Mouse (Mus musculus): ENCODE results near the gene Ipo4.

The Ipo4 gene

DNA sequence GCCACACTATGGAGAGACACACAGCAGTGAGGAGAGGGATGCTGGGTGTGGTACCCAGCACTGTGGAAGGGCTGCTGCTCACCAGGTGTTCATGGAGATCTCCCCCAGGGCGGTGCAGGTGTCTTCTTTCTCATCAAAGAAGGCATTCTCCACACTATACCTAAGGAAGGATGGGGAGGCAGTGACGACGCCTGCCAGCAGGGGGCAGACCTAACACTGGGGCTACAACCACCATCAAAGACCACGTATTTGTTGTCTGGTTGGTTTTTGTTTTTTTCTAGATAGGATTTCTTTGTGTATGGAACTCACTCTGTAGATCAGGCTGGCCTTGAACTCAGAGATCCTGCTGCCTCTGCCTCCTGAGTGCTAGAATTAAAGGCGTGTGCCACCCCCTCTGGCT is 6.4 kb downstream of the Ipo4 start:
- no peak for DNase-seq (ENCODE audit: low spot score)

GRCm38 (mm10) chr14:55628077-55628827 is 7.5 kb downstream of the Ipo4 start:
- DNase-seq (ENCODE audit: low spot score), result no peak

DNA sequence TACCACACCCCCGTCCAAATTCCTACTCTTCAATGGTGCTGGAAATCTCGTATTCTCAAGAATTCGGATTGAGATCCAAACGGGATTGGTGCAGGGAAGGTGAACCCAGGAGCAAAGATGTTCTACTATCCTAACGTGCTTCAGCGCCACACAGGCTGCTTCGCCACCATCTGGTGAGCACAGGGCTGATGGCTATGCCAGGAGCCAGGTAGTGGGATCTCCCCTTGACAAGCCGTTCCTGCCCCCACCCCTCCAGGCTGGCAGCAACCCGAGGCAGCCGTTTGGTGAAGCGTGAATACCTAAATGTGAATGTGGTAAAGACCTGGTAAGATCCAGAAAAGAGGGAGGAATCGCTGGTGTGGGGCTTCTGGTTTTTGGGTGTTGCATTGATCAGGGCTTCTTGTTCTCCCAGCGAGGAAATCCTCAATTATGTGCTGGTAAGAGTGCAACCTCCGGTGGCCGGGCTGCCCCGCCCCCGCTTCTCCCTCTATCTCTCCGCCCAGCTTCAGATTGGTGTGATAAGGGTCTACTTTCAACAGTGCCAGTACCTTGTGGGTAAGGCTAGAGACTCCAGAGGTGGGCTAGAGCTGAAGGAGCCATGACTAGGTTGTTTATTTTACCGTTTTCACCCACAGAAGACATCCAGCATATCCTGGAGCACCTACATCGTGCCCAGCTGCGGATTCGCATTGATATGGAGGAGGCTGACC is 17.1 kb downstream of the Ipo4 start:
- no peak for DNase-seq (ENCODE audit: low spot score)

DNA sequence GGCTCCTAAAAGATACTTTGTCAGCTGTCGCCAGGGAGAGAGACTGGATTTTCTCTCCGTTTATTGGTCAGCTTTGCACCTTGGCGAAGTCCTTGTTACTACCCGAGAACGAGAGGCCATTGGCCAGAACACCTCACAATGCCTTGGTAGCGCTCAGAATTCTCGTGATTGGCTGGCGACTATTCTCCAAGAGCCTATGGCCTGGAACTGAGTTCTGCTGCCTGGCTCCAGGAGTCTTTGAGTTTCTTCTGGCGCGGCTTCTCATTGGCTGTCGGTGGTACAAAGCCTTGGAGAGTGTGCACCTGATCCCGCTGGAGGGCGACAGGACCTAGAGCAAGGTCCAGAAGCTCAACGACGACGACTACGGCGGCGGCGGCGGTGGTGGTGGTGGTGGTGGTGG is 17.9 kb downstream of the Ipo4 start, which contains the start of gene Rec8:
Gene Rec8 (plus strand): TSS at position 216 of the 400 bp plus-strand sequence.
- no peak for DNase-seq (ENCODE audit: low spot score)

- DNase-seq (ENCODE audit: low spot score), result no peak
These were observed 18.9 kb downstream of the Ipo4 start for GRCm38 (mm10) chr14:55616844-55617243.

GRCm38 (mm10) chr14:55615876-55616275 is 19.9 kb downstream of the Ipo4 start:
- DNase-seq (ENCODE audit: low spot score), result no peak

DNA sequence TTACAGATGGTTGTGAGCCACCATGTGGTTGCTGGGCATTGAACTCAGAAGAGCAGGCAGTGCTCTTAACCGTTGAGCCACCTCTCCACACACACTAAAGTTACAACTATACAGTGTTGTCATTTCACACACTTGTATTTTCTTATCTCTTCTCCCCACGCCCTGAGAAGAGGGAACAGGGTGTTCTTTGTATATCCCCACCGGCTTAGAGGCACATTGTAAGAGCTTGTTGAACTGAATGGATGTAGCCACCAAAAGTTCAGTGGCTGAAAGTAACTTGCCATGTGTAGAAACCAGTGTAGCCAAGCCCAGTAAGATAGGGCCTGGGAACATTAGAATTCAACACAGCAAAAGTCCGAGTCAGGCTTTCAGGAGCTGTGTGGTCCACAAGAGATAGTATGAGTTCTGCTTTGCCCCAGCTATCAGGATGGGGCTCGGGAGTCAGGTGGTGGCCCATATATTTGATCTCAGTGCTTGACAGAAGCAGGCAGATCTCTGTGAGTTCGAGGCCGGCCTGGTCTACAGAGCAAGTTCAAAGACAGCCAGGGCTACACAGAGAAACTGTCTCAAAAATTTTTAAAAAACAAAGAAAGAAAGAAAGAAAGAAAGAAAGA is 21.1 kb downstream of the Ipo4 start:
- no peak for DNase-seq (ENCODE audit: low spot score)

GRCm38 (mm10) chr14:55613346-55613745 is 22.4 kb downstream of the Ipo4 start:
- DNase-seq (ENCODE audit: low spot score), result no peak

- no peak for DNase-seq (ENCODE audit: low spot score)
These were observed 27.4 kb downstream of the Ipo4 start for GRCm38 (mm10) chr14:55608339-55608738.

- no peak for DNase-seq (ENCODE audit: low spot score)
These were observed 29.9 kb downstream of the Ipo4 start for GRCm38 (mm10) chr14:55605743-55606459.

DNA sequence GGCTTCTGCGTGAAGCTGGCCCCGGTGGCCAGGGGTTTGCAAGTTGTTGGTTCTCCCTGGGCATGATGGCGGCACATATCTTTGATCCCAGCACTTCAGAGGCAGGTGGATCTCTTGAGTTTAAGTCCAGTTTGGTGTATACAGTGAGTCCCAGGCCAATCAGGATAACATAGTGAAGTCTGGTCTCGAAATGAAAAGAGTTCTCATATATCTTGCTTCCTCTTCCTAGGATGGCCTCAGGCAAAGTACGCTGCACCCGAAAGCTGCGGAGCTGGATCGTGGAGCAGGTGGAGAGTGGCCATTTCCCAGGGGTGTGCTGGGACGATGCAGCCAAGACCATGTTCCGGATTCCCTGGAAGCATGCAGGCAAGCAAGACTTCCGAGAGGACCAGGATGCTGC is 30.9 kb downstream of the Ipo4 start:
- DNase-seq (ENCODE audit: low spot score), result no peak

DNA sequence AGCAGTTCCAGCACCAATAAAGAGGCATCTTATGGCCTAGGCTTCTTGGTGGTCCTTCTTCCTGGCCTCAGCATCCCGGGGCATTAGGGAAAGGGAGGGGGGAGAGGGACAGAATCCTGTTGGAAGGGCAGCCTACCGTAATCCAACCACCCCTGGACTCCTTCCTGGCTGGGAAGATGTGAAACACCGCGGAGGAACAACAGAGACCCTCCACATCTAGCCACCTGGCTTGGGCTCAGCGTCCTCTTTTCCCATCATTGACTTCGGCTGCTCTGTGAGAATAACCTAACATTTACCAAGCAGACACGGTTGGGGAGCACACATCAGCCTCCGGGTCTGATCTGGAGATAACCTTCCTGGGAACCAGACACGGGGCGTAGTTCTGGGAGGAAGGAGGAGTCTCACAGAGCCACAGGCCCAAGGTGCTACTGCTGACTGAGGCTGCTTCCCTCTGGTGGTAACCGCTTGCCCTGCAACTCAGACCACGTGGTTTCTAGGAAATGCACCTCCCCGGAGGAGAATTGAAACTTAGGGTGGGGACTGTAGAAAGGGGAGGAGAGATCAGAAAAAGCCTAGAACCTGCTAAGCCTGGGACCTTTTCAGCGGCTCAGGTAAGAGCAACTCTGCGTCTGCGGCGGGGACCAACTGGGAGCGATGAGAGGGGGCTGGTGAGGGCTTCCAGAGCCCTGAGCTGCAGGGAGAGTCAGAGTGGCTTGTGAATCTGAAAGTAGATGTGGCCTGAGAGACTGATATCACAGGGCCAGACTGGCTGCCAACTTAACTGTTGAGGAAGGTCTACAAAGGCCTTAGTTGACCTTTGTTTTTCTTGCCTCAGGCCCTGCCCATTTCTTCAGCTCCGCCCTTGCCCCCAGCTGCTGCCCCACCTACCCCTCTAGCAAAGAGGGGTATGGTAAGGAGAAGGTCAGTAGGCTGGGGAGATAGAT is 31.9 kb downstream of the Ipo4 start:
- peak; percentile 78 for DNase-seq (ENCODE audit: low spot score)

DNA sequence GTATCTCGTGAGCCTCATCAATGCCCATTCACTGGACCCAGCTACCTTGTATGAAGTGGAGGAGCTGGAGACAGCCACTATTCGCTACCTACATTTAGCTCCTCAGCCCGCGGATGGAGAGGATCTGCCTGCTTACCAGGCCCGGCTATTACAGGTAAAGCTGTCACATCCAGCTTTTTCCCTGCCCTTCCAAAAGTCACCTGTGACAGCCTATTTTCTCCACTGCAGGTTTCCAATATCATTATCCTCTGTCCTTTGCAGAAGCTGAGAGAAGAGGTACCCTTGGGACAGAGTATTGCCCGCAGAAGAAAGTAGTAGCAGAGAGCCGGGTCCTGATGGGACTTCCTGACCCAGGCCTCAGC is 32.5 kb downstream of the Ipo4 start, which contains the start of gene Irf9:
Gene Irf9 (plus strand): TSS at position 301 of the 362 bp plus-strand sequence.
- no peak for DNase-seq (ENCODE audit: low spot score)

DNA sequence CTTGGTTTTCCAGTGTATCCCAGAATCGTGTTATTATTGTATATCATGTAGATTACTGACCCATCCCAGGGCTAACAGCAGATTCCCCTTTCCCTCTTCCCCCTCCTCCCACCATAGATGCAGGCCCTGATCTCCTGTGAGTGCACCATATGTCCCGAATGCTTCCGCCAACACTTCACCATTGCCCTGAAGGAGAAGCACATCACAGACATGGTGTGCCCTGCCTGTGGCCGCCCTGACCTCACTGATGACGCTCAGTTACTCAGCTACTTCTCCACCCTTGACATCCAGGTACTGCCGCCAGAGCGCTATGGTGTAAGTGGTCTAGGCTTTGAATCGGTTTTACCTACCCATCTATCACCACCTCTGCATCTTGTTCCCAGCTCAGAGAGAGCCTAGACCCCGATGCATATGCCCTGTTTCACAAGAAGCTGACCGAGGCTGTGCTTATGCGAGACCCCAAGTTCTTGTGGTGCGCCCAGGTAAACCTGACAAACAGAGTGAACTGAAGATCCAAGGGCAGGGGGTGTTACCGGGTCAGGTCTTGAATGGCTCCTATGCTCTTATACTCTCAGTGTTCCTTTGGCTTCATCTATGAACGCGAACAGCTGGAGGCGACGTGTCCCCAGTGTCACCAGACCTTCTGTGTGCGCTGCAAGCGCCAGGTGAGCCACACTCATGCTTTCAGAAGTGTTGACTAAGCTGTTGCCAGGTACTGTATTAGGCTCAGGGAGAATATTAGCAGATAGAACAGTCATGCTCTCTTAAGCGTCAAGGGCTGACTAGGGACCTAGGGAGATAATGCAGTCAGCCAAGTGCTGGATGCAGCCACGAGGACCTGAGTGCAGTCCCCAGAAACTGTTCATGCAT is 37.0 kb downstream of the Ipo4 start:
- DNase-seq (ENCODE audit: low spot score), result no peak

DNA sequence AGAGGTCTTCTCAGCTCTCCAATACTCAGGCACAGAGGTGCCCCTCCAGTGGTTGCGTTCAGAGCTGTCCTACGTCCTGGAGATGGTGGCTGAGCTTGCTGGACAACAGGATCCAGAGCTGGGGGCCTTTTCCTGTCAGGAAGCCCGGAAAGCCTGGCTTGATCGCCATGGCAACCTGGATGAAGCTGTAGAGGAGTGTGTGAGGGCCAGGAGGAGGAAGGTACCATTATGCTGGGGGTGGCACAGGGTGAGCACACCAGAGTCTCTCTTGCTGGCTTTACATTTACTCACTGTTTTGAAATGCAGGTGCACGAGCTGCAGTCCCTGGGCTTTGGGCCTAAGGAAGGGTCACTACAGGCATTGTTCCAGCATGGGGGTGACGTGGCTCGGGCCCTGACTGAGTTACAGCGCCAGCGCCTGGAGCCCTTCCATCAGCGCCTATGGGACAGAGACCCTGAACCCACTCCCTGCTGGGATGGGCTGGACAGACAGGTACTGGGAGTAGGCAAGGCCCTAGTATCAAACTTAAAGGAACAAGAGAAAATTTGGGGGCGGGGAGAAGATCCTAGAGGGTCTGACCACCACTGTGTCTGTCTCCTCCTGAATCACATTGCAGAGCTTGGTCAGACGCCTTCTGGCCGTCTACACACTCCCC is 39.6 kb downstream of the Ipo4 start:
- no peak for DNase-seq (ENCODE audit: low spot score)

DNA sequence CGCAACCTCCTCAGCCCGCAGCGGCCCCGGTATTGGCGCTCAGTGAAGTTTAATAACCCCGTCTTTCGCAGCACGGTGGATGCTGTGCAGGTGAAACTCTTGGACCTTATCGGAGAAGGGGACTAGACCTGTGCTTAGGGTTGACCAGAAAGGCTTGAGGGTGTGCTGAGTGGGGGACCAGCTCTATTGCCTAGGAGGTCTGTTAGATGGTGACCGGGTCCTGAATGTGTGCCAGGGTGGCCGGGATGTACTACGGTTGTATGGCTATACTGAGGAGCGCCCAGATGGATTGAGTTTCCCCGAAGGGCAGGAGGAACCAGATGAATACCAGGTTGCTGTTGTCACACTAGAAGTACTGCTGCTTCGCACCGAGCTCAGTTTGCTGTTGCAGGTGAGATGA is 43.5 kb downstream of the Ipo4 start:
- no peak for DNase-seq (ENCODE audit: low spot score)

DNA sequence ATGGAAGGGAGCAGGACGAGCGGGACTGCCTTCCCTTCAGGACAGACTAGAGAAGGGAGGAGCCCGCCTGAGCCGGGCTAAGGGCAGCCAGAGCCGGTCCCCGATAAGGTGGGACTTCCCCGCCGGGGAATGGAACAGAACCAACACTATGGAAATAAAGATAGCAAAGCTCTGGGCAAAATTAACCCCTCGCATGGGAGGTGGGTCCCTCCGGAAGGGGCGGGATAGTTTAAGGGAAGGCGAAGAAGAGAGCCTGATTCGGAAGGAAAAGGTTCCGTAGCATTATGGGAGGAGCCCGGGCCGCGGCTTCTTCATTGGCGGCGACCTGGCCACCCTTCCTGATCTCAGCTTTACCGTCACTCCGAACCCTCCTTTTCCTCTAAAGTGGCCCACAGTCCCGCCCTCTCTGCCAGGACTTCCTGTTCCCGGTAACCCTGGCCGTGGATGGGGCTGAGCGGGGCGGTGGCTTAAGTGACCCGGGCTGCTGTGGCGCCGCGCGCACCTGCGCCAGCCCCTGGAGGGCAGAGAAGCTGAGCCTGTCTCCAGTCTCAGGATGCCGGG is 44.3 kb downstream of the Ipo4 start, which contains the start of gene Rnf31:
Gene Rnf31 (plus strand): TSS at position 378 of the 561 bp plus-strand sequence.
- DNase-seq (ENCODE audit: low spot score), result no peak

DNA sequence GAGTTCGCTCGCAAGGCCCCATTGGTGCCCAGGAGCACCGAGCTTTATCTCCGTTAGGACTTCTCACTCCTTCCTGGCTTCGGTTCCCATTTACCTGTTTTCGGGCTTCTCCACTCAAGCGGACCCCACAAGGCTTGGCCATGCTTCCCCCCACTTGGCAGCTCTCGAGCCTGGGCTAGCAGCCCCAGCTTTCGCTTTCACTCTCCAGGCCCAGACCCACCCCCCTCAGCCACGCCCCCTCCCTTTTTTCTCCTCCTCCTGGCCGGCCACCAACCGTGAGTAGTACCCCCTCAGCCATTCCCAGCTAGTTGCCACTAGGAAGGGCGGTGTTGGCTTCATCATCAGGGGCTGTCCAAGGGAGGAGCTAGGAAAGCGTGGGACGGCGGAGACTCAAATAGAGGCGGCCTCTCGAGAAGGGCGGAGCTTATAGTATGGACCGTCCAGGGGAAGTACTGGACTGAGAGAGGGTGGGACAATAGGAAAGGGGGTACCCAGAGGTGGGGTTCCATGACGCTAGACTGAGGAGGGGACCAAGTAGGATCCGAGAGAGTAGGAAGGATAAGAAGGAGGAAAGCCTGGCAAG is 44.9 kb downstream of the Ipo4 start, which contains the start of gene Psme2:
Gene Psme2 (minus strand): TSS at position 366 of the 583 bp plus-strand sequence.
- DNase-seq (ENCODE audit: low spot score), result peak; percentile 76

Measured in ovary, postnatal 10 days (tissue).